Mouse (Mus musculus) bone marrow macrophage, adult 2 months (primary cell): ENCODE data around the gene Memo1.

ENCODE experiments used
- CTCF ChIP-seq: IDR thresholded peaks from 2 replicates; pipeline ENCODE4 v1.5.1; 2012; ENCODE audit warnings: low read depth, mild to moderate bottlenecking, low read length, moderate library complexity
- POLR2A ChIP-seq: IDR thresholded peaks from 2 replicates; pipeline ENCODE4 v1.6.1; 2012; ENCODE audit warnings: mild to moderate bottlenecking, low read depth, low read length, borderline replicate concordance

GRCm38 (mm10) chr17:74291640-74292361 lies 3.5 kb downstream of the Memo1 start:
- TF ChIP-seq CTCF = no peak
- TF ChIP-seq POLR2A = no peak
